Mouse (Mus musculus): ENCODE measurements around the gene Tlk1.

Gene Tlk1

GRCm38 (mm10) chr2:70690195-70690594 is 135.3 kb downstream of the Tlk1 start:
- DNase-seq (ENCODE audit: low read depth, low spot score), result no peak

GRCm38 (mm10) chr2:70688454-70689078 is 137.0 kb downstream of the Tlk1 start:
- DNase-seq (ENCODE audit: low read depth, low spot score), result no peak

- no peak for DNase-seq (ENCODE audit: low read depth, low spot score)
Measured at GRCm38 (mm10) chr2:70682324-70682723, 143.2 kb downstream of the Tlk1 start.

GRCm38 (mm10) chr2:70673445-70674126 is 151.9 kb downstream of the Tlk1 start:
- no peak for DNase-seq (ENCODE audit: low read depth, low spot score)

- no peak for DNase-seq (ENCODE audit: low read depth, low spot score)
Measured at GRCm38 (mm10) chr2:70672476-70672875, 153.1 kb downstream of the Tlk1 start.

- no peak for DNase-seq (ENCODE audit: low read depth, low spot score)
Measured at GRCm38 (mm10) chr2:70669896-70670295, 155.6 kb downstream of the Tlk1 start.

GRCm38 (mm10) chr2:70669241-70669640 is 156.3 kb downstream of the Tlk1 start:
- no peak for DNase-seq (ENCODE audit: low read depth, low spot score)

GRCm38 (mm10) chr2:70667016-70667415 is 158.5 kb downstream of the Tlk1 start:
- DNase-seq (ENCODE audit: low read depth, low spot score), result no peak

GRCm38 (mm10) chr2:70663764-70664163 is 161.8 kb downstream of the Tlk1 start:
- DNase-seq (ENCODE audit: low read depth, low spot score), result no peak
